Mouse (Mus musculus): ENCODE measurements around the gene Mmp27.

Gene Mmp27

DNA sequence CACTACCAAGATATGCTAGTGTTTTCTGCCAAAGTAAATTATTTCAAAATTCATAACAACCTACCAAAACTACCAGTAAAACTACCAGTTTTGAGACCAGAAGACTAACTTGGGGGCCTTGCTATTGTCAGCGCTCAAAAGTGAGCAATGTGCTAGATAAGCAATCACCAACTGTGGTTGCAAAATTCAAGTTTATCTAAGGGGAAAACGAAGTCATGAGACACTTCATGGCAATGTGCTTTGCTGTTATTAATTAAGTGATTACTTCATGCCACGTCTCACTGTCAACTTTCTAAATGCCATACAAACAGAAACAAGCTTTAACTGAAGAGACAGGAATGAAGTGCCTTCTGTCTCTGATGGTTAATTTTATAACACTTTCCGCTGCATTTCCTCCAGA is at the start of gene Mmp27:
Gene Mmp27 (plus strand): TSS at position 235 of the 400 bp plus-strand sequence.
- no peak for DNase-seq (ENCODE audit: low read depth, low spot score)

DNA sequence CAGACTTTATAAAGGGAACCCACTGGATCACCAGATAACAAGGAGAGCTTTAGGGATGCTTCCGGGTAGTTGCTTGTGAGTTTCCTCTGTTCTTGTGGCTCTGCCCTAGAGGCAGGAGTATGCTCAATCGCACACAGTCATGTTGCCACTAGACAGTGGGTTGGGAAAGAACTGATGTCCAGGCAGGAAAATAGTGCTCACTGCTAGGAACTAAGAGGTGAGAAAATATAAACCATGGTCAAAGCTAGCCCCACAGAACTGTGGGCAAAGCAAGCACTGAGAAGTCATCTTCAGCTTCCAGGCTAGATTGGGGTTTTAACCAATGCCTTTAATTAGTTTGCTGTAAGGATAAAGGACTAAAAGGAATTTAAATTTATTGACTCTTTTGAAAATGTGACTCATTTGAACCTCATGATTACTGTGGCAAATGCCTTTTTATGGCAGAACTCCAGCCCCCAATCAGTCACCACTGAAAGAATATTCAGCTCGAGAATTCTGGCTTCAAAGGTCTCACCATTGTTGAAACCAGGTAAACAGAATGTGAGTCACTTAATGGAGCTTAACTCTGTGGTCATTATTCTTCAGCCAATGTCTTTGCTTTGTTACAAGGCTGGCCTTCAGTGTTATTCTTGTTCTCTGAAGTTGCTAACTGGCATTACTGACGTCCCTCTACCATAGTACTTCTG is 44.8 kb upstream of the Mmp27 start:
- no peak for DNase-seq (ENCODE audit: low read depth, low spot score)

GRCm38 (mm10) chr9:7542763-7543162 is 28.4 kb upstream of the Mmp27 start:
- no peak for DNase-seq (ENCODE audit: low read depth, low spot score)

DNA sequence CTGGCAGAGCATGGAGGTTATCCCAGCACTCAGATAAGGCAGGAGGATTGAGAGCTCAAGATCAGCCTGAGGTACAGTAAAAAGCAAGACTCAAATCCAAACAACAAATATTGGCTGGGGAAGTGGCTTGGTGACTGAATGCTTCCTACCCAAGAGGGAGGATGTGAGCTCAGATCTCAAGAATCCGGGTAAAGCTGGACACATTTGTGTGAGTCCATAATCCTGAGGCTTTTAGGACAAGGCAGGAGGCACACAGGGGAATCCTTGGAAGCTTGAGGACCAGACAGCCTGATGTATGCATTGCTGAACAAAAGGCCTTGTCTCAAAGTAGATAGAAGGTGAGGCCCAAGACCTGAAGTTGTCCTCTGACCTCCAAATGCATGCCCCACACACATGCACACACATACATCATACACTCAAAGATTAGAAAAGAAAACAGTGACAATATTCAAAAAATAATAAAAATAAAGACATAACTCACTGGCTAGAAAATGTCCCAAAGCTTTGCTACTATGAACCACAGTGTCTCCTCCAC is 26.2 kb upstream of the Mmp27 start:
- DNase-seq (ENCODE audit: low read depth, low spot score): no peak

DNA sequence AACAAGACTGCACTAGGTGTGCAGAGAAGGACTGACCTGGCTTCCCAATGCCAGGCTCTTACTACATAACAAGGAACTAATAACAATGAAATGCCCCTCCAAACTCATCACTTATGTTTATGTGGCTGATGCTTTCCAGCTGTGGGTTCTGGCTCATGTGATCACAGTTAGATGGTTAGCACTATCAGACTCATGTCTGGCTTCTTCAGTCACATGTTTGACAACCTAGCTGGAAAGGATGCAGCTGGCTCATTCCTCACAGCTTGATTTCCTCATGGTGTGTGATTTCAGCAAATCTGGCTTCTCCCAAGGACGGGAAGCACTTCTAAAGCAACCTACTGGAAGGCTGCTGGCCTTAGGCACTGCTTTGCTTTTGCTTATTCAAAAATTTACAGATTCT is 25.7 kb upstream of the Mmp27 start:
- peak; percentile 3 for DNase-seq (ENCODE audit: low read depth, low spot score)

- no peak for DNase-seq (ENCODE audit: low read depth, low spot score)
Observed at GRCm38 (mm10) chr9:7545920-7546319, 25.3 kb upstream of the Mmp27 start.

GRCm38 (mm10) chr9:7551943-7552342 is 19.3 kb upstream of the Mmp27 start:
- no peak for DNase-seq (ENCODE audit: low read depth, low spot score)

- DNase-seq (ENCODE audit: low read depth, low spot score): no peak
Observed at GRCm38 (mm10) chr9:7553536-7553935, 17.7 kb upstream of the Mmp27 start.

GRCm38 (mm10) chr9:7554382-7554781 is 16.8 kb upstream of the Mmp27 start:
- peak; percentile 19 for DNase-seq (ENCODE audit: low read depth, low spot score)

- no peak for DNase-seq (ENCODE audit: low read depth, low spot score)
Observed at GRCm38 (mm10) chr9:7558221-7559017, 12.8 kb upstream of the Mmp27 start, which contains the start of gene Mmp8. Gene Mmp8 (plus strand): TSS chr9:7558456.

DNA sequence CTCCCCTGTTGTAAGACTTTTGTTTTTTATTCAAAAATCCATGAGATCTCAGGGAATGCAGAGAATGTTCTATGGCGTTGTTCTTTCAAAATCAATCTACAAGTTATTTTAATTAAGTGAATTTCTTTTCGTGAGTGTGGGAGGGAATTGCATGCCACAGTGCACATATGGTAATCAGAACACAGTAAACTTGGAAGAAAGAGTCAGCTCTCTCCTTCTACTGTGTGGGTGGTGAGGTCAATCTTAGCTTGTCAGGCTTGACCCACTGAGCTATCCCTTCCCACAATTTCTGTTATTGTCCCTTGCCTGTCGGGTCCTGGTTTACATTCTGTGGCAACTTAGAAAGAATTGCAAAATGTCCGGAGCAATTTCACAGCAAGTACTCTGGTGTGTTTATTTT is 11.2 kb upstream of the Mmp27 start:
- DNase-seq (ENCODE audit: low read depth, low spot score): no peak

DNA sequence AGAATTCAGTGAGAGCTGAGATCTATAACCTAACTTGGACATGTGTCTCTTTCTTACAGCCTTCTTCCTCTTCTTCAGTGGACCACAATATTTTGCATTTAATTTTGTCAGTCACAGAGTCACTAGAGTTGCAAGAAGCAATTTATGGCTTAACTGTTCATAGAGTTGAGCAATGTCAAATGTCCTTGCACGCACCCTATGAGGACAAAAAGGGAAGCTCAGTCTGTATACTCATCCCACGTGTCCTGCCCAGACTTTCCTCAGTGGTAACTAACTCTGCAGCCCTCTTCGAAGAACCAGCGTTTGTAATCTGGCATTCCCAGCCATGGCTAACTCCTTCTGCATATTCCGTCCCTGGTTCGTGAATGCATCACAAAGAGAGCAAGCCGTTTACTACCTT is 3.8 kb upstream of the Mmp27 start:
- no peak for DNase-seq (ENCODE audit: low read depth, low spot score)

- DNase-seq (ENCODE audit: low read depth, low spot score): no peak
Observed at GRCm38 (mm10) chr9:7567923-7568322, 3.3 kb upstream of the Mmp27 start.

DNA sequence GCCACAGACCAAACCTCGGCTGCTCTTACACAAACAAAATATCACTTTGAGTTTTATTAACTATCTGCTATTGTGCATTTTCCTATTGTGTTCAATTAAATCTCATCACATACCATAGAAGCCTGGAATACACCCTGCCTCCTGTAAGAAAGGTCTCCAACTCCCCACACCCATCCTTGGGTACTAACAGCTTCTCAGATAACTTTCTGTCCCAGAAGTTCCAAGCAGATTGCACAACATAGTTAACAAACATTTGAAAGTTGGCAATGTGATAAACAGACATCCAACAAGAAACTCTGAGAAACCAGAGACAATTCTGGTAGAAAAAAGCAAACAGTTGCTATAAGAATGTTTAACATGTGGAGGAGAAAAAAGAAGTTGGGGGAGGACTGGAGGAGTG is 711 bp upstream of the Mmp27 start:
- DNase-seq (ENCODE audit: low read depth, low spot score): no peak

DNA sequence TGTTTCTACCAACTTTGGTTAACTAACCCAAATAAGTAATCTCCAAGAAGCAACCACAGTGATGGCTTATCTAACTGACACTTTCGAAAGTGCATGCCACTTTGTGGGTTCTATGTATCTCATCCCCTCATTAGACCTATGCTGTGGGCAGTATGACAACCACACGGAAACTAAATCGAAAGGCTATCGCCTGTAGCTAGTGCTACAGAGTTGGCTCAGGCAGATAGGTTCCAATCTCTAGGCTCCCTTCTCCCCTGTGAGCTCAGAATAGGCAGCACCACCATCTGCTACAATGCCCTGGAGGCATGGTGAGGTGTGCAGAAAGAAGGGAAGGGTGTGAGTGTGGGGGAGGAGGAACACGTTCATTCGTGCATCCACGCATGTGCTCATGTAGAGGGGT is 992 bp downstream of the Mmp27 start:
- peak; percentile 10 for DNase-seq (ENCODE audit: low read depth, low spot score)

DNA sequence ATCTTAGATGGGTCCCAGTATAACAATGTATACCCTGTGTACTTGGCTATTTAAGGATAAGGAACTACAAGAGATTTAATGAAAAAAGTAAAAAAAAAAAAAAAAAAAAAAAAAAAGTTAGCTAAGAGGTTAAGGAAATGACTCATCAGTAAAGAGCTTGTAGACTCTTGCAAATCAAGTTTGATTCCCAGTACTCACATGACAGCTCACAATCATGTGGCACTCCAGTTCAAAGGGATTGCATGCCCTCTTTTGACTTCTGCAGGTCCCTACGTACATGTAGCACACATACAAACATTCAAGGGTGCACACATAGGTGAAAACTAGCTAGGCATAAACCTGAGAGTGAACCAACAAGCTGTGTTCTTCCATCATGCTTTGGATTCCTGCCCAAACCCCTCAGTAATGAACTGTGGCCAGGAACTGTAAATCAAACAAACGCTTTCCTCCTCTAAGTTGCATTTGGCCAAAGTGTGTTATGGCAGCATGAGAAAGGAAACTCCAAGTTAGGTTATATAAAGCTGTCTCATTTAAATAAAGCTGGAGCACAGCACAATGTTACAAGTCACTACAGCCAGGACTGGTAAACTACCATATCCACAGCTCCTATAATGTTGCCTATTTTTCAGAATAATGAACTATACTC is 1.6 kb downstream of the Mmp27 start:
- no peak for DNase-seq (ENCODE audit: low read depth, low spot score)

DNA sequence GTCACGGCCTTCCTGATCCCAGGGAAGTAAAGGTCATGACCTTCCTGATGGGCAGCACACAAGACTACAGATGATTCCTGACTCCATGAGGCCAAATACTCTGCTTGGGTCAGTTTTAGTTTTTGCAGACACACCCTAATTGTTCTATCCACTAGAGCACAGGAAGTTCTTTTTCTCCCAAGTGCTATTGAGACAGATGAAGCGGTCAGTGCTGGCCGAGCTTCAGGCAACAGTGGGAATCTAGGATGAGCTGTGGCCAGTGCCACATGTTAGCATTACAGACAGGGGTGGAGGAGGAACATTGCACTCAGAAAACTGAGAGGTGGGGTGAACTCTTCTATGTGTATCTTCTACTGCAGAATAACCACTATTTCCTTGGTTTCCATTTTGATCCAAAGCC is 4.3 kb downstream of the Mmp27 start:
- no peak for DNase-seq (ENCODE audit: low read depth, low spot score)

- no peak for DNase-seq (ENCODE audit: low read depth, low spot score)
Observed at GRCm38 (mm10) chr9:7577371-7577770, 6.2 kb downstream of the Mmp27 start.

GRCm38 (mm10) chr9:7590063-7590462 is 18.9 kb downstream of the Mmp27 start:
- no peak for DNase-seq (ENCODE audit: low read depth, low spot score)

GRCm38 (mm10) chr9:7593272-7593812 is 22.1 kb downstream of the Mmp27 start:
- no peak for DNase-seq (ENCODE audit: low read depth, low spot score)

DNA sequence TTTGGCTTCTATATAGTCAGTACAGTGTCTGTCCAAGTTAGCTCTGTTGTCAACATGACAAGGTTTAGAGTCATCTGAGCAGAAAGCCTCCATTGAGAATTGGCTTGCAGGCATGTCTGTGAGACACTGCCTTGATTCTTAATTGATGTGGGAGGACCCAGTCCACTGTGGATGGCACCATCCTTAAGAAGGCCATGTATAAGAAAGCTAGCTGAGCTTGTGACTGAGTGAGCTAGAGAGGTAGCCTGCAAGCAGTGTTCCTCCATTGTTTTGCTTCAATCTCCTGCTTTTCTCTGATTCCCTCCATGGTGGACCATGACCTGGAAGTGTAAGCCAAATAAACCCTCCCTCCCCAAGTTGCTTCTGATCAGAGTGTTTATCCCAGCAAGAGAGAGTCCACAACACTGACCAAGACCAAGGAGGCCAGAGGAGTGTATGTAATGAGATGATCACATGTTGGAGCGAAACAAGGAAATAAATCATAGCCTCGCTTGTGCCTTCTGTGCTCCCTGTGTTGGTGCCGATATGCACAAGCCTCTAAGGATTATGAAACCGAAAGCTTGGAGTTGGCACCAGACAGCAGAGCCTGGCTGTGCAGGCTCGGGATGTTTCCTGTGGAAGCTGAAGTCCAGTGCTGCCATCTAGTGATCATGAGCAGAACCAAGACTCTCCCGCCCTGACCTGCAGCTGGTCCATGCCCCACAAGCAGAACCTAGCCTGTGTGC is 23.8 kb downstream of the Mmp27 start:
- peak; percentile 96 for DNase-seq (ENCODE audit: low read depth, low spot score)

All from brain, adult 2 months (tissue).